In genomic region chr2:129955260-129955691, GRCm38 (mm10) we compare ENCODE assay signal across 10 mouse cellular contexts. TPM values are rescaled to one million over a fixed set of nuclear protein-coding genes. Genes with fewer than 3 reads are reported as not detected.
DNase-seq lines count a peak whose midpoint lies in the region; ATAC-seq and TF ChIP-seq lines count a peak whose summit lies in the region.
"Had no signal": no experiment of that assay in that cellular context is flagged by ENCODE, and none has a peak within 500 bp of the region (broad histone marks: within the 10 kb centered on the region; RNA-seq: fewer than 3 reads in every experiment).

No protein-coding gene starts in this region.

- H3K9me3 ChIP-seq in kidney, embryonic 16.5 days (ENCODE audit: low read length), result 0 out of 2 replicates have a peak, but pooled peaks cover 2% of the 10 kb centered on the region
- no peaks in the 10 kb centered on the region for H3K9me3 ChIP-seq in heart, postnatal 0 days (replicated peaks; ENCODE audit: control insufficient read depth, low read length)
- H3K9me3 ChIP-seq: limb, embryonic 13.5 days had no signal

- no peaks in the 10 kb centered on the region for H3K36me3 ChIP-seq in kidney, embryonic 16.5 days (ENCODE audit: insufficient read depth, low read length)
- H3K36me3 ChIP-seq in heart, postnatal 0 days (replicated peaks; ENCODE audit: control insufficient read depth, insufficient read depth, low read length), result no peaks in the 10 kb centered on the region
- H3K36me3 ChIP-seq: limb, embryonic 13.5 days had no signal

- no peak overlapping the region for H3K4me3 ChIP-seq in kidney, embryonic 16.5 days (ENCODE audit: low read length)
- H3K4me3 ChIP-seq in heart, postnatal 0 days (ENCODE audit: low read depth, low read length), result no peak overlapping the region
- H3K4me3 ChIP-seq: layer of hippocampus, adult 2 months; limb, embryonic 13.5 days had no signal

- 0 out of 2 replicates have a peak, but pooled peaks have one; percentile 67 for ATAC-seq in kidney, embryonic 16.5 days (ENCODE audit: low FRiP score, low TSS enrichment)
- peak; percentile 41; the same call in 1 of the 2 replicates for ATAC-seq in heart, postnatal 0 days (ENCODE audit: insufficient read depth, low read depth)

- no peaks in the 10 kb centered on the region for H3K27me3 ChIP-seq in kidney, embryonic 16.5 days (ENCODE audit: insufficient read depth, low read length)
- H3K27me3 ChIP-seq in heart, postnatal 0 days (ENCODE audit: control insufficient read depth, insufficient read depth, low read length), result no peaks in the 10 kb centered on the region

- H3K4me1 ChIP-seq in kidney, embryonic 16.5 days (ENCODE audit: insufficient read depth, low read length), result 0 out of 2 replicates have a peak, but pooled peaks cover 3% of the 10 kb centered on the region
- peaks cover 4% of the 10 kb centered on the region; the same call in 1 of the 2 replicates for H3K4me1 ChIP-seq in heart, postnatal 0 days (ENCODE audit: control insufficient read depth, insufficient read depth)
- H3K4me1 ChIP-seq: limb, embryonic 13.5 days had no signal

- H3K27ac ChIP-seq in kidney, embryonic 16.5 days (ENCODE audit: low read length), result no peak overlapping the region
- H3K27ac ChIP-seq in heart, postnatal 0 days (ENCODE audit: low read depth), result no peak overlapping the region
- H3K27ac ChIP-seq: layer of hippocampus, adult 2 months; limb, embryonic 13.5 days had no signal

- no peak overlapping the region for H3K4me2 ChIP-seq in kidney, embryonic 16.5 days (replicated peaks; ENCODE audit: low read depth, low read length)
- H3K4me2 ChIP-seq in heart, postnatal 0 days (ENCODE audit: low read depth, low read length), result peak overlapping the region; percentile 13; the same call in 1 of the 2 replicates
- H3K4me2 ChIP-seq: limb, embryonic 13.5 days had no signal

- TF ChIP-seq CTCF in heart, postnatal 0 days (IDR thresholded peaks at IDR 0.05; ENCODE audit: low read depth), result no peak

- no peak for DNase-seq in kidney, adult 18-20 months
- peak; percentile 19 for DNase-seq in adrenal gland, adult 8-10 months
- peak; percentile 49 for DNase-seq in adrenal gland, postnatal 25 days
- no peak for DNase-seq in heart, postnatal 0 days (ENCODE audit: low spot score)
- no peak for DNase-seq in spleen, adult 18-20 months
- DNase-seq in left cerebral cortex, adult 11 months (ENCODE audit: low spot score), result no peak
- DNase-seq: cerebellum, adult 8-10 months had no signal

- 27% methylated on average over 8 of the region's 8 CpGs for WGBS in kidney, embryonic 16.5 days
- 26% methylated on average over 8 of the region's 8 CpGs for WGBS in heart, postnatal 0 days

- TF ChIP-seq EP300 in heart, postnatal 0 days (IDR thresholded peaks at IDR 0.05; ENCODE audit: low read depth), result no peak

- H3K9ac ChIP-seq in kidney, embryonic 16.5 days (replicated peaks; ENCODE audit: low read length), result no peak overlapping the region
- no peak overlapping the region for H3K9ac ChIP-seq in heart, postnatal 0 days (replicated peaks; ENCODE audit: low read depth, low read length)
- H3K9ac ChIP-seq: limb, embryonic 13.5 days had no signal

RNA-seq across cellular contexts. Expression of gene Tgm3, which starts 56.9 kb away (rescaled TPM):
- not detected in 2 replicates for polyA plus RNA-seq in kidney, embryonic 16.5 days (2015; fragmentation: Nextera tagmentation; extraction: Ambion mirVana)
- total RNA-seq in adrenal gland, adult 8-10 months (2022), result 1 to 10 TPM in 2 of 4 experiments, under 1 TPM in 2; 0.12 to 7.0 (median 2.5) TPM
- total RNA-seq in adrenal gland, postnatal 25 days (2021), result 0.85 and 1.2 TPM in 2 replicates
- total RNA-seq in heart, postnatal 0 days (2014; rRNA removed; ENCODE audit: low replicate concordance), result 1.1 TPM in 1 of 2 replicates, not detected in the other
- polyA plus RNA-seq in heart, postnatal 0 days (2015; fragmentation: Nextera tagmentation; extraction: Ambion mirVana), result not detected in 2 replicates

Comparison
In these comparisons a context has a peak if more than half of its experiments do, and no peak if none do; other contexts are left out.
1. DNase-seq: peak in adrenal gland, adult 8-10 months (single experiment) and adrenal gland, postnatal 25 days (single experiment); none in kidney, adult 18-20 months (single experiment), heart, postnatal 0 days (single experiment), spleen, adult 18-20 months (0 of 2) and left cerebral cortex, adult 11 months (single experiment).